Mouse (Mus musculus): ENCODE measurements around the gene Acss3. TPM values are rescaled to one million over a fixed set of nuclear protein-coding genes. Genes with fewer than 3 reads are reported as not detected.

Acss3 gene
- polyA plus RNA-seq, 1 experiment from 2014 or later = 1.9 TPM

DNA sequence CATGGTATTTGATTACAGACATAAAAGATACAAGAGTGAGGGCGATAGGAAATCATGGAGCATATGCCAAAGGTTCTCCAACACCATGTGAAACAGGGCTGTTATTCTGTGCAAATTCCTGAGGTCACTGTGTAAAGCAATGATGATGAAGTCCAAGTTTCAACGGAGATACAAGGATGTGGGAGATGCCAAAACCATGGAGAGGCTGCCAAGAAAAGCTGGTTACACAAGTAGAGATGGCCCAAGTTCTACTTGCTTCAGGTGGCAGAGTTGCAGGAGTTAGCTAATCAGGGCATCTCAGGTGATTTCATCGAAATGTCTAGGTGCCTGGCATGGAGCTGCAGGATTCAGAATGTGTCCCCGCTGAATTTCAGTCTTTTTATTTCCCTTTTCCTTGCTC lies 84.3 kb downstream of the Acss3 start:
- no peak overlapping the region for H3K27ac ChIP-seq (ENCODE audit: low read depth)
- WGBS (ENCODE audit: insufficient replicate concordance) = 69% methylated on average over 4 of the region's 4 CpGs
- no peak overlapping the region for H3K4me2 ChIP-seq (ENCODE audit: low read depth, low read length)
- no peak for ATAC-seq
- H3K9ac ChIP-seq (replicated peaks) = no peak overlapping the region
- no peaks in the 10 kb centered on the region for H3K9me3 ChIP-seq (ENCODE audit: low read length)
- no peak for DNase-seq
- H3K36me3 ChIP-seq (replicated peaks; ENCODE audit: insufficient read depth, low read length) = no peaks in the 10 kb centered on the region
- H3K4me3 ChIP-seq (ENCODE audit: low read depth, low read length) = no peak overlapping the region
- no peaks in the 10 kb centered on the region for H3K4me1 ChIP-seq (ENCODE audit: insufficient read depth)
- TF ChIP-seq CTCF (IDR thresholded peaks at IDR 0.05; ENCODE audit: low read depth) (no peak), EP300 (IDR thresholded peaks at IDR 0.05; ENCODE audit: low read depth) (no peak)
- no peaks in the 10 kb centered on the region for H3K27me3 ChIP-seq (ENCODE audit: insufficient read depth, low read length)

DNA sequence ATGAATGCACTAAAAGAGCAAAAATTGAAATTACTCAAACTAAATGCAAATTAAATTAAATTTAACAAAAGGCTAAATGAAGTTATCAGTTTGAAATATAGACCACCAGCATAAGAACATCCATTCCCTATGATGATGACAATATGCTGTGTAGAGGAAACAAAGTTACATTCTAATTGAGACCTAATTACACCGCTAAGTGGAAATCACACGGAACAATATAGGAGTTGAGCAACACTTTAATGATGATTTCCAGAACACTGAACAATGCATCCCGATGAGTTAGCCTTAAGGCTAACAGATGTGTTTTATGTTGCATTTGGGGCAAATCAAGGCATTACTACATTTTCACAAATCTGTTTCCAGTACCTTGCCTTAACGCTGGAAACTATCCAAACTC lies 99.2 kb downstream of the Acss3 start:
- H3K27ac ChIP-seq (ENCODE audit: low read depth) = no peak overlapping the region
- no peaks in the 10 kb centered on the region for H3K4me1 ChIP-seq (ENCODE audit: insufficient read depth)
- WGBS (ENCODE audit: insufficient replicate concordance) = 82% methylated on average over 4 of the region's 4 CpGs
- H3K9ac ChIP-seq (replicated peaks) = no peak overlapping the region
- ATAC-seq = no peak
- H3K9me3 ChIP-seq (ENCODE audit: low read length) = no peaks in the 10 kb centered on the region
- DNase-seq = no peak
- H3K4me3 ChIP-seq (ENCODE audit: low read depth, low read length) = no peak overlapping the region
- no peaks in the 10 kb centered on the region for H3K36me3 ChIP-seq (replicated peaks; ENCODE audit: insufficient read depth, low read length)
- no peak overlapping the region for H3K4me2 ChIP-seq (ENCODE audit: low read depth, low read length)
- no peaks in the 10 kb centered on the region for H3K27me3 ChIP-seq (ENCODE audit: insufficient read depth, low read length)
- TF ChIP-seq EP300 (IDR thresholded peaks at IDR 0.05; ENCODE audit: low read depth) = no peak
- no peak for TF ChIP-seq CTCF (IDR thresholded peaks at IDR 0.05; ENCODE audit: low read depth)

DNA sequence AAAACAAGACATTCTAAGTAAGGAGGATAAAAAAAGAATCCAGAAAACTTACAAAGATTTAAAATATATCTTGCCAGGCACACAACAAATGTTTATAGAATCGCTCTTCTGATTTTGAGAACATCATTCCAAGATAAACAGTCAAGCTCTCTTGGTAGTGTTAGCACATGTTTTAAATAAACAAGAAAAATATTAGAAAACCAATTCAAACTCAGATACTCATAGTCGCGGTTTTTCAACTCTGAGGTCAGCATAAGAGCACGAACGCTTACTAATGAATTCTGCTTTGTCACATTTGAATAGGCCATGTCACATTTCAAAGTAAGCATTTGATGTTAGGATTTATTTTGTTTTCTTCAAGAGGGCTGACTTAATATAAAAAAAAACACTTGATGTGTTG lies 102.3 kb downstream of the Acss3 start:
- Histone ChIP-seq H3K9ac (replicated peaks) (no peak overlapping the region), H3K4me2 (ENCODE audit: low read depth, low read length) (no peak overlapping the region), H3K36me3 (replicated peaks; ENCODE audit: insufficient read depth, low read length) (no peaks in the 10 kb centered on the region), H3K27me3 (ENCODE audit: insufficient read depth, low read length) (no peaks in the 10 kb centered on the region), H3K4me1 (ENCODE audit: insufficient read depth) (no peaks in the 10 kb centered on the region), H3K9me3 (ENCODE audit: low read length) (no peaks in the 10 kb centered on the region), H3K27ac (ENCODE audit: low read depth) (no peak overlapping the region), H3K4me3 (ENCODE audit: low read depth, low read length) (no peak overlapping the region)
- TF ChIP-seq CTCF (IDR thresholded peaks at IDR 0.05; ENCODE audit: low read depth) = no peak
- TF ChIP-seq EP300 (IDR thresholded peaks at IDR 0.05; ENCODE audit: low read depth) = no peak
- DNase-seq (no peak), ATAC-seq (no peak)
- WGBS (ENCODE audit: insufficient replicate concordance) = 80% methylated on average over 5 of the region's 5 CpGs

DNA sequence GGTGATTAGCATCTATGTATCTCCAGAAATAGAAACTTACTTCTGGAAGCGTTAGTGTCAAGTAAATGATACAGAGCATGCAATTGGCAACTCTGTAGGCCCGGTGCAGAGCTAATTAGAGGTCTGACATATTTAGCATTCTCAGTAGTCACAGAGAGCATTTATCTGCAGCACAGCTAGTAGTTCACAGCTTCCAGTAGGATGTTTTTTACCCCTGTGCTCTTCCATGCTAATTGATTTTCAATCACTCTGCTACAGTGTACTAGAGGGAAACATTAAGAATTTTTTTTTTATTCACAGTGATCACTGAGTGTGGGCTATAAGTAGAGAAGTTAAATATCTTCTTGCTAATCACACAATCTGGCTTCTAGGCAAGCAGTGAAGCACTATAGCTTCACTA lies 112.3 kb downstream of the Acss3 start:
- DNase-seq (no peak), ATAC-seq (no peak)
- H3K4me1 ChIP-seq (ENCODE audit: insufficient read depth) = no peaks in the 10 kb centered on the region
- no peak overlapping the region for H3K9ac ChIP-seq (replicated peaks)
- H3K9me3 ChIP-seq (ENCODE audit: low read length) = no peaks in the 10 kb centered on the region
- H3K27ac ChIP-seq (ENCODE audit: low read depth) = no peak overlapping the region
- TF ChIP-seq EP300 (IDR thresholded peaks at IDR 0.05; ENCODE audit: low read depth) = no peak
- TF ChIP-seq CTCF (IDR thresholded peaks at IDR 0.05; ENCODE audit: low read depth) = no peak
- WGBS (ENCODE audit: insufficient replicate concordance) = 65% methylated on average over 2 of the region's 2 CpGs
- no peak overlapping the region for H3K4me3 ChIP-seq (ENCODE audit: low read depth, low read length)
- H3K4me2 ChIP-seq (ENCODE audit: low read depth, low read length) = no peak overlapping the region
- no peaks in the 10 kb centered on the region for H3K27me3 ChIP-seq (ENCODE audit: insufficient read depth, low read length)
- no peaks in the 10 kb centered on the region for H3K36me3 ChIP-seq (replicated peaks; ENCODE audit: insufficient read depth, low read length)

DNA sequence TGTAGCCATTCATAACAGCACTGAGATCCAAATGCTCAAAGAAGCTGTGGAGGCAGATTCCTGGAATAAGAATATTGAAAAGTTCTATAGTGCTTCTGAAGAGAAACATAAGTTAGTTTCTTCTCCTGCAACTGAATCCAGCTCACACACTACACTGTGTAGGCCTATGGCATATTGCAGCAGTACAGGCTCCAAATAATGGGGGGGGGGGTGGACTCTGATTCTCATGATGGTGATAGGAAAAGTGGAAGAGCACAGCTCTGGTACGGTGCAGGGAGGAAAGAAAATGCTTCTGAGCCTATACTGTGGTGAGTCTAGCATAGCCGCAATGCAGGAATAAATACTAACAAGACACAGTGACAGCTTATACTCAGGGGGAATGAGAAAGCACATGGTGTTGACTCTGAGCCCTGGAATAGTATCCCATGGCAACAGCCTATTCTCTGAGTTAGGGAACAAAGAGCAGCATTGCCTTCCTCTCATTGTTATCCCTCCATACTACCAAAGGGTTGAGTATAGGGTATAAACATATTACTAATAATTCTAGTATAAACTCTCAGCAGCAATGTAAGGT lies 125.3 kb downstream of the Acss3 start:
- H3K27ac ChIP-seq (ENCODE audit: low read depth) = no peak overlapping the region
- no peak for ATAC-seq
- WGBS (ENCODE audit: insufficient replicate concordance) = 86% methylated on average over 2 of the region's 2 CpGs

DNA sequence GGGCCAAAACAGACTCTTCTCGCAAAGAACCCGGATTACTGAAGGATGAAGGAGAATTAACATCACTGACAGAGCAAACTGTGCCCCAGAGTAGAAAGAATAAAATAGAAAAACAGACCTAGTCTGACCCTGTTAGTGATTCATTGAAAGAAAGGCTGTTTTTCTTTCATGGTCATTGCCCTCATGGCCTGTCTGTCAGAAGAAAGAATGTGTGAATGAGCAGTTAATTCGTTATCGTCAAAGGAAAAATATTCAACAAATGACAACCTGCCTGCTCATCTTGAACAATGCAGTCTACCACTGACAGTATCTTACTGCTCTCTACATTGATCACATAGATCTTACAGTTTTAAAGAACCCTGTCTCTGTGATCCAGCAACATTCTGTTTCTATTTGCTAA lies 134.0 kb downstream of the Acss3 start:
- DNase-seq (no peak), ATAC-seq (no peak)
- no peaks in the 10 kb centered on the region for H3K9me3 ChIP-seq (ENCODE audit: low read length)
- H3K36me3 ChIP-seq (replicated peaks; ENCODE audit: insufficient read depth, low read length) = no peaks in the 10 kb centered on the region
- TF ChIP-seq CTCF (IDR thresholded peaks at IDR 0.05; ENCODE audit: low read depth) (no peak), EP300 (IDR thresholded peaks at IDR 0.05; ENCODE audit: low read depth) (no peak)
- H3K4me3 ChIP-seq (ENCODE audit: low read depth, low read length) = no peak overlapping the region
- H3K4me2 ChIP-seq (ENCODE audit: low read depth, low read length) = no peak overlapping the region
- no peaks in the 10 kb centered on the region for H3K27me3 ChIP-seq (ENCODE audit: insufficient read depth, low read length)
- H3K9ac ChIP-seq (replicated peaks) = no peak overlapping the region
- 89% methylated on average over 4 of the region's 4 CpGs for WGBS (ENCODE audit: insufficient replicate concordance)
- no peaks in the 10 kb centered on the region for H3K4me1 ChIP-seq (ENCODE audit: insufficient read depth)
- H3K27ac ChIP-seq (ENCODE audit: low read depth) = no peak overlapping the region

More for the DNA sequence above, 125.3 kb downstream of the Acss3 start:
- Histone ChIP-seq H3K4me1 (ENCODE audit: insufficient read depth) (no peaks in the 10 kb centered on the region), H3K27me3 (ENCODE audit: insufficient read depth, low read length) (no peaks in the 10 kb centered on the region), H3K4me2 (ENCODE audit: low read depth, low read length) (no peak overlapping the region), H3K9ac (replicated peaks) (no peak overlapping the region), H3K36me3 (replicated peaks; ENCODE audit: insufficient read depth, low read length) (no peaks in the 10 kb centered on the region), H3K4me3 (ENCODE audit: low read depth, low read length) (no peak overlapping the region), H3K9me3 (ENCODE audit: low read length) (no peaks in the 10 kb centered on the region)
- DNase-seq = no peak
- TF ChIP-seq EP300 (IDR thresholded peaks at IDR 0.05; ENCODE audit: low read depth) = no peak
- TF ChIP-seq CTCF (IDR thresholded peaks at IDR 0.05; ENCODE audit: low read depth) = no peak

All from liver, postnatal 0 days (tissue).